Mouse (Mus musculus): ENCODE results near the gene Lhfpl2. TPM values are rescaled to one million over a fixed set of nuclear protein-coding genes. Genes with fewer than 3 reads are reported as not detected.

Lhfpl2 gene
- polyA plus RNA-seq, 1 experiment from 2014 or later, result 19.7 TPM

GRCm38 (mm10) chr13:94178401-94179040 is 120.9 kb downstream of the Lhfpl2 start:
- peaks cover 41% of the 10 kb centered on the region for H3K4me1 ChIP-seq (replicated peaks)
- H3K4me3 ChIP-seq, result no peak overlapping the region
- 0 out of 2 replicates have a peak overlapping the region, but pooled peaks have one; percentile 1 for H3K27ac ChIP-seq
- H3K36me3 ChIP-seq, result no peaks in the 10 kb centered on the region
- H3K27me3 ChIP-seq (ENCODE audit: insufficient read depth, poor library complexity, severe bottlenecking), result peaks cover 35% of the 10 kb centered on the region
- no peaks in the 10 kb centered on the region for H3K9me3 ChIP-seq
- DNase-seq (ENCODE audit: low spot score), result peak; percentile 14
- WGBS, result 69% methylated on average over 11 of the region's 11 CpGs

- no peaks in the 10 kb centered on the region for H3K36me3 ChIP-seq
- H3K4me1 ChIP-seq (replicated peaks), result peaks cover 20% of the 10 kb centered on the region
- H3K27me3 ChIP-seq (ENCODE audit: insufficient read depth, poor library complexity, severe bottlenecking), result peaks cover 12% of the 10 kb centered on the region
- DNase-seq (ENCODE audit: low spot score), result no peak
- no peaks in the 10 kb centered on the region for H3K9me3 ChIP-seq
- no peak overlapping the region for H3K27ac ChIP-seq
- H3K4me3 ChIP-seq, result no peak overlapping the region
- WGBS, result 85% methylated on average over 5 of the region's 5 CpGs
Observed at GRCm38 (mm10) chr13:94180477-94181420, 123.2 kb downstream of the Lhfpl2 start.

- Histone ChIP-seq H3K27me3 (ENCODE audit: insufficient read depth, poor library complexity, severe bottlenecking) (peaks cover 1% of the 10 kb centered on the region; the same call in 1 of the 2 replicates), H3K9me3 (no peaks in the 10 kb centered on the region), H3K27ac (no peak overlapping the region), H3K4me1 (replicated peaks) (peaks cover 22% of the 10 kb centered on the region), H3K4me3 (no peak overlapping the region), H3K36me3 (no peaks in the 10 kb centered on the region)
- 86% methylated on average over 5 of the region's 5 CpGs for WGBS
- no peak for DNase-seq (ENCODE audit: low spot score)
Observed at GRCm38 (mm10) chr13:94182026-94182425, 124.4 kb downstream of the Lhfpl2 start.

GRCm38 (mm10) chr13:94183372-94184021 is 125.9 kb downstream of the Lhfpl2 start:
- H3K36me3 ChIP-seq, result no peaks in the 10 kb centered on the region
- H3K9me3 ChIP-seq, result no peaks in the 10 kb centered on the region
- H3K4me1 ChIP-seq (replicated peaks), result peaks cover 29% of the 10 kb centered on the region
- no peak overlapping the region for H3K4me3 ChIP-seq
- no peak overlapping the region for H3K27ac ChIP-seq
- no peaks in the 10 kb centered on the region for H3K27me3 ChIP-seq (ENCODE audit: insufficient read depth, poor library complexity, severe bottlenecking)
- DNase-seq (ENCODE audit: low spot score), result no peak
- 89% methylated on average over 8 of the region's 8 CpGs for WGBS

GRCm38 (mm10) chr13:94184726-94185456 is 127.3 kb downstream of the Lhfpl2 start:
- Histone ChIP-seq H3K27me3 (ENCODE audit: insufficient read depth, poor library complexity, severe bottlenecking) (no peaks in the 10 kb centered on the region), H3K9me3 (no peaks in the 10 kb centered on the region), H3K27ac (no peak overlapping the region), H3K4me1 (replicated peaks) (peaks cover 22% of the 10 kb centered on the region), H3K4me3 (no peak overlapping the region), H3K36me3 (no peaks in the 10 kb centered on the region)
- DNase-seq (ENCODE audit: low spot score), result no peak
- WGBS, result 89% methylated on average over 10 of the region's 10 CpGs

- Histone ChIP-seq H3K27ac (no peak overlapping the region), H3K27me3 (ENCODE audit: insufficient read depth, poor library complexity, severe bottlenecking) (no peaks in the 10 kb centered on the region), H3K4me1 (replicated peaks) (peaks cover 22% of the 10 kb centered on the region), H3K4me3 (no peak overlapping the region), H3K9me3 (no peaks in the 10 kb centered on the region), H3K36me3 (no peaks in the 10 kb centered on the region)
- DNase-seq (ENCODE audit: low spot score), result no peak
- WGBS, result 85% methylated on average over 6 of the region's 6 CpGs
Observed at GRCm38 (mm10) chr13:94185631-94186030, 128.0 kb downstream of the Lhfpl2 start.

GRCm38 (mm10) chr13:94188200-94189086 is 130.8 kb downstream of the Lhfpl2 start:
- H3K4me1 ChIP-seq (replicated peaks), result peaks cover 22% of the 10 kb centered on the region
- H3K27me3 ChIP-seq (ENCODE audit: insufficient read depth, poor library complexity, severe bottlenecking), result no peaks in the 10 kb centered on the region; the same call in 1 of the 2 replicates
- no peaks in the 10 kb centered on the region for H3K9me3 ChIP-seq
- H3K4me3 ChIP-seq, result no peak overlapping the region
- WGBS, result 39% methylated on average over 10 of the region's 10 CpGs
- H3K36me3 ChIP-seq, result peaks cover 14% of the 10 kb centered on the region; the same call in 1 of the 2 replicates
- DNase-seq (ENCODE audit: low spot score), result no peak
- no peak overlapping the region for H3K27ac ChIP-seq

GRCm38 (mm10) chr13:94190386-94190785 is 132.8 kb downstream of the Lhfpl2 start:
- WGBS, result 74% methylated on average over 1 of the region's 1 CpGs
- no peak for DNase-seq (ENCODE audit: low spot score)
- Histone ChIP-seq H3K27me3 (ENCODE audit: insufficient read depth, poor library complexity, severe bottlenecking) (no peaks in the 10 kb centered on the region; the same call in 1 of the 2 replicates), H3K4me1 (replicated peaks) (peaks cover 22% of the 10 kb centered on the region), H3K9me3 (no peaks in the 10 kb centered on the region), H3K36me3 (peaks cover 14% of the 10 kb centered on the region; the same call in 1 of the 2 replicates), H3K4me3 (no peak overlapping the region), H3K27ac (no peak overlapping the region)

- Histone ChIP-seq H3K9me3 (no peaks in the 10 kb centered on the region), H3K27ac (no peak overlapping the region), H3K4me3 (no peak overlapping the region), H3K4me1 (replicated peaks) (peaks cover 7% of the 10 kb centered on the region; the same call in 1 of the 2 replicates), H3K27me3 (ENCODE audit: insufficient read depth, poor library complexity, severe bottlenecking) (no peaks in the 10 kb centered on the region; the same call in 1 of the 2 replicates), H3K36me3 (peaks cover 20% of the 10 kb centered on the region; the same call in 1 of the 2 replicates)
- 92% methylated on average over 4 of the region's 4 CpGs for WGBS
- DNase-seq (ENCODE audit: low spot score), result no peak
Observed at GRCm38 (mm10) chr13:94193227-94193626, 135.6 kb downstream of the Lhfpl2 start.

GRCm38 (mm10) chr13:94198616-94199015 is 141.0 kb downstream of the Lhfpl2 start:
- no peaks in the 10 kb centered on the region for H3K27me3 ChIP-seq (ENCODE audit: insufficient read depth, poor library complexity, severe bottlenecking)
- no peak overlapping the region for H3K27ac ChIP-seq
- H3K4me3 ChIP-seq, result no peak overlapping the region
- 92% methylated on average over 6 of the region's 6 CpGs for WGBS
- no peak for DNase-seq (ENCODE audit: low spot score)
- H3K36me3 ChIP-seq, result 0 out of 2 replicates have a peak, but pooled peaks cover 6% of the 10 kb centered on the region
- no peaks in the 10 kb centered on the region for H3K4me1 ChIP-seq (replicated peaks)
- no peaks in the 10 kb centered on the region for H3K9me3 ChIP-seq

- no peaks in the 10 kb centered on the region for H3K9me3 ChIP-seq
- no peak overlapping the region for H3K27ac ChIP-seq
- H3K4me1 ChIP-seq (replicated peaks), result no peaks in the 10 kb centered on the region
- no peak for DNase-seq (ENCODE audit: low spot score)
- no peaks in the 10 kb centered on the region for H3K27me3 ChIP-seq (ENCODE audit: insufficient read depth, poor library complexity, severe bottlenecking)
- WGBS, result 79% methylated on average over 8 of the region's 8 CpGs
- no peak overlapping the region for H3K4me3 ChIP-seq
- 0 out of 2 replicates have a peak, but pooled peaks cover 10% of the 10 kb centered on the region for H3K36me3 ChIP-seq
Observed at GRCm38 (mm10) chr13:94199829-94200228, 142.2 kb downstream of the Lhfpl2 start.
